Mouse (Mus musculus): ENCODE results near the gene Gm7137. TPM values are rescaled to one million over a fixed set of nuclear protein-coding genes. Genes with fewer than 3 reads are reported as not detected.

Gm7137 gene
- polyA plus RNA-seq (2012; rRNA removed), result not detected in 2 replicates

DNA sequence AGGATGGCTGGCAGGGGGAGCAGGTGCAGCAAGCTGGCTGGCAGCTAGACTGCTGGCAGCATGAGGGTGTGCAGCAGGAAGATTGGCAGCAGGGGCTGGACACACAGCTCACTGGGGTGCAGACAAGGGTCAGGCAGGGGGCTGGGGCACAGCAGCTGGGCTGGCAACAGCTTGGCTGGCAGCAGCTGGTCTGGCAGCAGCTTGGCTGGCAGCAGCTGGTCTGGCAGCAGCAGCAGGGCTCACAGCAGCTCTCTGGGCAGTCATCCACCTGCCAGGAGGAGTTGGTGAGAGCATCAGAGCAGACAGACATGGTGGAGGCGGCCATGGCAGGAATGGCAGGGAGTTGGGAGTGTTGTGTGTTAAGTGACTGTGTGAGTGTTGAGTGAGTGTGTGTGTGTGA, at the start of gene Gm7137:
Gene Gm7137 (minus strand): TSS at position 325 of the 400 bp plus-strand sequence.

GRCm38 (mm10) chr10:77835647-77836046, 47.6 kb upstream of the Gm7137 start, which contains the start of gene Krtap10-10:
Gene Krtap10-10, plus strand, starts transcription at chr10:77835947.

DNA sequence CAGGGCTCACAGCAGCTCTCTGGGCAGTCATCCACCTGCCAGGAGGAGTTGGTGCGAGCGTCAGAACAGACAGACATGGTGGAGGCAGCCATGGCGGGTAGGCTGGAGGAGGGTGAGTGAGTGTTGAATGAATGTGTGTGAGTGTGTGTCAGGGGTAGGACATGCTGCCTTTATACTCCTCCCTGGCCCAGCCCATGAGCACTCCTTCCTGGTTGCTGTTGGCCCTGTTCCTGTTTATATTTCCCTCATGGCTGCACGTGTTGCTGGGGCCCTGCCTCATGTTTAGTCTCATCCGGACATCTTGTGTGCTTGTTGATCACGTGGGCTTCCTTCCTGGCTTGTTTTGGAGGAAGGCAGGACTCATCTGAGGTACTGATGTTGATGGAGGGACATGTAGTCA, 39.0 kb upstream of the Gm7137 start, which contains the start of gene Krtap10-4:
Gene Krtap10-4 (minus strand): TSS at position 145 of the 400 bp plus-strand sequence.

DNA sequence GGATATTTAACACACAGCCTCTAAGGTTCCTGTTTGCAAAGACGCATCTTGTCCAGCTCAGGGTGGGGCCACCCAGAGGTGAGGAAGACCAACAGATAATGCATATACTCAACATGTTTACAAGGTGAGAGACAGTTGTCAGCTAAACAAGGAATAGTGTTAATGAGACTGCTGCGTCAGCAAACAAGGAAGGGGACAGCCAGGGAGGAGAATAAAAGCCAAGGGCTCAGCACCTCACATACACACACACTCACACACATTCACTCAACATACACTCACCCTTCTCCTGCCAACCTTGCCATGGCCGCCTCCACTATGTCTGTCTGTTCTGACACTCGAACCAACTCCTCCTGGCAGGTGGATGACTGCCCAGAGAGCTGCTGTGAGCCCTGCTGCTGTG, 26.4 kb upstream of the Gm7137 start, which contains the start of gene Gm2696:
Gene Gm2696 (plus strand): TSS at position 301 of the 400 bp plus-strand sequence.

GRCm38 (mm10) chr10:77811743-77812142, 23.7 kb upstream of the Gm7137 start, which contains the start of gene Gm9507:
Gene Gm9507, minus strand, starts transcription at chr10:77811843.

DNA sequence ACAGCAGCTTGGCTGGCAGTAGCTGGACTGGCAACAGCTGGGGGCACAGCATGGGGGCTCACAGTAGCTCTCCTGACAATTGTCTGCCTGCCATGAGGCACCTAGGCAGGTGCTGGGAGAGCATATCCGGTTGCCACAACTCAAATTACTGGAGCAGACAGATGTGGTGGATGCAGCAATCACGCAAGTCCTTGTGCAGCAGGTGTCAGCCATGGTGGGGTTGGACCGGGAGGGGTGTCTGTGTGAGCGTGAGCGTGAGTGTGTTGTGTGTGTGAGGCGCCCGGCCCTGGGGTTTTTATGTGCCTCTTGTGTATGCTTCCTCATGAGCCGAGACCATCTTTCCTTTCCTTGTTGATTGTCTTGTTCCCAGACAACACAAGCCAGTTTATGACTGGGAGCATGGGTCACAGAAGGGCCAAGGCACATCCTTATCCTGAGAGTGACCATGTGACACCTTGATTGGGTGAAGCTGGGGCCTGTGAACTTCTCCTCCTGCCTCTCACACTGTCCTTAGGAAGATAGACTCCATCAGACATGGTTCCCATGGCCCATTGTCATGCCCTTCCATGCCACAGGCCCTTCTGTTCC, 11.0 kb upstream of the Gm7137 start, which contains the start of gene Gm19668:
Gene Gm19668 (minus strand): TSS at position 213 of the 588 bp plus-strand sequence.

GRCm38 (mm10) chr10:77794976-77795375, 7.0 kb upstream of the Gm7137 start, which contains the start of gene Gm9639:
Gene Gm9639, minus strand, starts transcription at chr10:77795076.

DNA sequence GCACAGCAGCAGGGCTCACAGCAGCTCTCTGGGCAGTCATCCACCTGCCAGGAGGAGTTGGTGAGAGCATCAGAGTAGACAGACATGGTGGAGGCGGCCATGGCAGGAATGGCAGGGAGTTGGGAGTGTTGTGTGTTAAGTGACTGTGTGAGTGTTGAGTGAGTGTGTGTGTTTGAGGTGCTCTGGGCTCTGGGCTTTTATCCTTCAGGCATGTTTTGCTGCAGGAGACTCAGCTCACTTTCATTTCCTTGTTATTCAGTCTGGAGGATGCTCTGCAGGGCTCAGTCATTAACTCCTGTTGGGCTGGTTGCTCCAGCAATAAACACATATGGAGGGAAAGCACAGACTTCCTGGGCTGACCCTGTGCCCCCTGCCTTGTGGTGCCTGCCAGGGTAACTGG, 5.6 kb downstream of the Gm7137 start, which contains the start of gene Gm3250:
Gene Gm3250 (minus strand): TSS at position 101 of the 400 bp plus-strand sequence.

DNA sequence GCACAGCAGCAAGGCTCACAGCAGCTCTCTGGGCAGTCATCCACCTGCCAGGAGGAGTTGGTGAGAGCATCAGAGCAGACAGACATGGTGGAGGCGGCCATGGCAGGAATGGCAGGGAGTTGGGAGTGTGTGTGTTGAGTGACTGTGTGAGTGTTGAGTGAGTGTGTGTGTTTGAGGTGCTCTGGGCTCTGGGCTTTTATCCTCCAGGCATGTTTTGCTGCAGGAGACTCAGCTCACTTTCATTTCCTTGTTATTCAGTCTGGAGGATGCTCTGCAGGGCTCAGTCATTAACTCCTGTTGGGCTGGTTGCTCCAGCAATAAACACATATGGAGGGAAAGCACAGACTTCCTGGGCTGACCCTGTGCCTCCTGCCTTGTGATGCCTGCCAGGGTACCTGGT, 11.2 kb downstream of the Gm7137 start, which contains the start of gene Gm7138:
Gene Gm7138 (minus strand): TSS at position 101 of the 400 bp plus-strand sequence.

GRCm38 (mm10) chr10:77771225-77771624, 16.8 kb downstream of the Gm7137 start, which contains the start of gene Gm3238:
Gene Gm3238, minus strand, starts transcription at chr10:77771325.

GRCm38 (mm10) chr10:77759582-77759981, 28.4 kb downstream of the Gm7137 start, which contains the start of gene Gm3233:
Gene Gm3233, minus strand, starts transcription at chr10:77759682.

DNA sequence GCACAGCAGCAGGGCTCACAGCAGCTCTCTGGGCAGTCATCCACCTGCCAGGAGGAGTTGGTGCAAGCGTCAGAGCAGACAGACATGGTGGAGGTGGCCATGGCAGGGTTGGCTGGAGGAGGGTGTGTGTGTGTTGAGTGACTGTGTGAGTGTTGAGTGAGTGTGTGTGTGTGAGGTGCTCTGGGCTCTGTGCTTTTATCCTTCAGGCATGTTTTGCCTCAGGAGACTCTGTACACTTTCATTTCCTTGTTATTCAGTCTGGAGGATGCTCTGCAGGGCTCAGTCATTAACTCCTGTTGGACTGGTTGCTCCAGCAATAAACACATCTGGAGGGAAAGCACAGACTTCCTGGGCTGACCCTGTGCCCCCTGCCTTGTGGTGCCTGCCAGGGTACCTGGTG, 36.7 kb downstream of the Gm7137 start, which contains the start of gene Gm9736:
Gene Gm9736 (minus strand): TSS at position 101 of the 400 bp plus-strand sequence.

GRCm38 (mm10) chr10:77741924-77742688, 45.9 kb downstream of the Gm7137 start, which contains the start of gene Gm18596:
Gene Gm18596, minus strand, starts transcription at chr10:77742638.

Other genes starting within 250 kb of the Gm7137 start
- gene Pttg1ip, start 206.5 kb downstream of the Gm7137 start, polyA plus RNA-seq (2012; rRNA removed), result 77.8 TPM in 2 replicates
- gene Sumo3, start 182.1 kb downstream of the Gm7137 start, polyA plus RNA-seq (2012; rRNA removed), result 123 and 134 TPM in 2 replicates
- 0.16 TPM in 1 of 2 replicates, not detected in the other for gene Gm49325, start 182.0 kb downstream of the Gm7137 start, polyA plus RNA-seq (2012; rRNA removed)
- 22.9 and 27.2 TPM in 2 replicates for gene Ube2g2, start 165.9 kb downstream of the Gm7137 start, polyA plus RNA-seq (2012; rRNA removed)
- gene Tspear, start 101.6 kb downstream of the Gm7137 start, polyA plus RNA-seq (2012; rRNA removed), result 0.10 and 0.12 TPM in 2 replicates
- not detected in 2 replicates for gene Gm19402, start 97.4 kb downstream of the Gm7137 start, polyA plus RNA-seq (2012; rRNA removed)
- gene Gm9508, start 91.0 kb downstream of the Gm7137 start, polyA plus RNA-seq (2012; rRNA removed), result not detected in 2 replicates
- not detected in 2 replicates for gene Gm10272, start 81.6 kb downstream of the Gm7137 start, polyA plus RNA-seq (2012; rRNA removed)
- not detected in 2 replicates for gene Gm10024, start 76.7 kb downstream of the Gm7137 start, polyA plus RNA-seq (2012; rRNA removed)
- gene Gm10142, start 72.4 kb downstream of the Gm7137 start, polyA plus RNA-seq (2012; rRNA removed), result not detected in 2 replicates
- gene Krtap12-1, start 67.6 kb downstream of the Gm7137 start, polyA plus RNA-seq (2012; rRNA removed), result not detected in 2 replicates
- not detected in 2 replicates for gene Gm10100, start 61.7 kb downstream of the Gm7137 start, polyA plus RNA-seq (2012; rRNA removed)
- not detected in 2 replicates for gene Gm18596, start 45.6 kb downstream of the Gm7137 start, polyA plus RNA-seq (2012; rRNA removed)
- not detected in 2 replicates for gene Gm9736, start 36.8 kb downstream of the Gm7137 start, polyA plus RNA-seq (2012; rRNA removed)
- not detected in 2 replicates for gene Gm3233, start 28.5 kb downstream of the Gm7137 start, polyA plus RNA-seq (2012; rRNA removed)
- not detected in 2 replicates for gene Gm3238, start 16.9 kb downstream of the Gm7137 start, polyA plus RNA-seq (2012; rRNA removed)
- gene Gm7138, start 11.3 kb downstream of the Gm7137 start, polyA plus RNA-seq (2012; rRNA removed), result not detected in 2 replicates
- gene Gm3250, start 5.7 kb downstream of the Gm7137 start, polyA plus RNA-seq (2012; rRNA removed), result not detected in 2 replicates
- gene Gm9639, start 6.9 kb upstream of the Gm7137 start, polyA plus RNA-seq (2012; rRNA removed), result not detected in 2 replicates
- not detected in 2 replicates for gene Gm19668, start 10.9 kb upstream of the Gm7137 start, polyA plus RNA-seq (2012; rRNA removed)
- not detected in 2 replicates for gene Gm9507, start 23.6 kb upstream of the Gm7137 start, polyA plus RNA-seq (2012; rRNA removed)
- gene Gm2696, start 26.5 kb upstream of the Gm7137 start, polyA plus RNA-seq (2012; rRNA removed), result not detected in 2 replicates
- gene Krtap10-4, start 38.9 kb upstream of the Gm7137 start, polyA plus RNA-seq (2012; rRNA removed), result not detected in 2 replicates
- not detected in 2 replicates for gene Krtap10-10, start 47.7 kb upstream of the Gm7137 start, polyA plus RNA-seq (2012; rRNA removed)
- not detected in 2 replicates for gene Gm36176, start 58.6 kb upstream of the Gm7137 start, polyA plus RNA-seq (2012; rRNA removed)
- gene Gm10318, start 64.7 kb upstream of the Gm7137 start, polyA plus RNA-seq (2012; rRNA removed), result not detected in 2 replicates
- gene Gm3285, start 73.8 kb upstream of the Gm7137 start, polyA plus RNA-seq (2012; rRNA removed), result not detected in 2 replicates
- gene Lrrc3, start 114.3 kb upstream of the Gm7137 start, polyA plus RNA-seq (2012; rRNA removed), result 17.4 and 18.2 TPM in 2 replicates
- 9.9 and 16.6 TPM in 2 replicates for gene Trpm2, start 182.4 kb upstream of the Gm7137 start, polyA plus RNA-seq (2012; rRNA removed)
- gene 1810043G02Rik, start 190.3 kb upstream of the Gm7137 start, polyA plus RNA-seq (2012; rRNA removed), result 4.6 and 5.0 TPM in 2 replicates
- 52.9 and 54.7 TPM in 2 replicates for gene Pfkl, start 221.9 kb upstream of the Gm7137 start, polyA plus RNA-seq (2012; rRNA removed)

Data from liver, embryonic 18 days (tissue).